Mouse (Mus musculus) lung, postnatal 0 days (tissue): ENCODE results near the gene Shc3. TPM values are rescaled to one million over a fixed set of nuclear protein-coding genes. Genes with fewer than 3 reads are reported as not detected.

Source experiments
- ATAC-seq: fragments of 200-750 bp; cut with Nextera tagmentation; 2 replicates; pipeline ENCODE4 v1.8.0; 2017; ENCODE audit warnings: moderate library complexity
- DNase-seq: peaks from one replicate; pipeline ENCODE4 v3.0.0-alpha.2; 2016; ENCODE audit warnings: low spot score
- H3K27ac ChIP-seq: fragments of 300-500 bp; sonication (generic); 2 replicates; pipeline ENCODE4 v1.5.1; 2014; ENCODE audit warnings: antibody characterized with exemption, mild to moderate bottlenecking, low read length, mixed read lengths
- H3K27me3 ChIP-seq: fragments of 300-500 bp; sonication (generic); replicated peaks from 2 replicates; pipeline ENCODE4 v1.6.1; 2014; ENCODE audit warnings: low read length, mixed read lengths; ENCODE audit not compliant: insufficient read depth
- H3K36me3 ChIP-seq: fragments of 300-500 bp; sonication (generic); 2 replicates; pipeline ENCODE4 v1.6.1; 2014; ENCODE audit warnings: low read length, mixed read lengths; ENCODE audit not compliant: insufficient read depth
- H3K4me1 ChIP-seq: fragments of 300-500 bp; sonication (generic); 2 replicates; pipeline ENCODE4 v1.6.1; 2014; ENCODE audit warnings: antibody characterized with exemption, low read depth, low read length, mixed read lengths; ENCODE audit not compliant: insufficient read depth
- H3K4me2 ChIP-seq: fragments of 300-500 bp; sonication (generic); replicated peaks from 2 replicates; pipeline ENCODE4 v1.6.1; 2014; ENCODE audit warnings: low read depth, mild to moderate bottlenecking, low read length, moderate library complexity, mixed read lengths
- H3K4me3 ChIP-seq: fragments of 300-500 bp; sonication (generic); 2 replicates; pipeline ENCODE4 v1.5.1; 2014; ENCODE audit warnings: low read depth, low read length
- H3K9ac ChIP-seq: fragments of 300-500 bp; sonication (generic); replicated peaks from 2 replicates; pipeline ENCODE4 v1.6.1; 2014; ENCODE audit warnings: low read depth, mild to moderate bottlenecking
- H3K9me3 ChIP-seq: fragments of 300-500 bp; sonication (generic); 2 replicates; pipeline ENCODE4 v1.6.1; 2016; ENCODE audit warnings: low read length, mixed read lengths
- CTCF ChIP-seq: IDR thresholded peaks from 2 replicates; pipeline ENCODE4 v1.5.1; 2016; ENCODE audit warnings: antibody characterized with exemption, mild to moderate bottlenecking
- EP300 ChIP-seq: IDR thresholded peaks from 2 replicates; pipeline ENCODE4 v1.6.1; 2016; ENCODE audit warnings: antibody characterized with exemption, mild to moderate bottlenecking, control low read depth
- WGBS: fragments of 180-500 bp; shearing (Covaris S2); extraction: QIAGEN DNeasy Blood & Tissue Kit; methylation state at CpG from one replicate; pipeline ENCODE4 v1.1.7; 2014; 5-methylcytosine and 5-hydroxymethylcytosine counted together
- polyA plus RNA-seq: library from polyadenylated mRNA; unstranded; fragments of >200 nt; fragmentation: Nextera tagmentation; extraction: Ambion mirVana; gene quantifications from 2 replicates; pipeline ENCODE4 v1.2.1, GENCODE M21; 2015

Shc3 gene
- polyA plus RNA-seq, 1 experiment from 2014 or later: 0.12 TPM

DNA sequence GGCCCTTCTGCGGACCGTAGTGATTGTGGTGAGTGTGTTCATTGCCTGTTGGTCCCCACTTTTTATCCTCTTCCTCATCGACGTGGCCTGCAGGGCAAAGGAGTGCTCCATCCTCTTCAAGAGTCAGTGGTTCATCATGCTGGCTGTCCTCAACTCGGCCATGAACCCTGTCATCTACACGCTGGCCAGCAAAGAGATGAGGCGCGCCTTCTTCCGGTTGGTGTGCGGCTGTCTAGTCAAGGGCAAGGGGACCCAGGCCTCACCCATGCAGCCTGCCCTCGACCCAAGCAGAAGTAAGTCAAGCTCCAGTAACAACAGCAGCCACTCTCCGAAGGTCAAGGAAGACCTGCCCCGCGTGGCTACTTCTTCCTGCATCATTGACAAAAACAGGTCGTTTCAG lies 149.7 kb downstream of the Shc3 start:
- Histone ChIP-seq H3K9me3 (no peaks in the 10 kb centered on the region), H3K4me3 (no peak overlapping the region), H3K4me2 (no peak overlapping the region), H3K9ac (no peak overlapping the region), H3K27me3 (no peaks in the 10 kb centered on the region), H3K4me1 (peaks cover 3% of the 10 kb centered on the region; the same call in 1 of the 2 replicates), H3K36me3 (peaks cover 6% of the 10 kb centered on the region), H3K27ac (no peak overlapping the region)
- ATAC-seq (no peak), DNase-seq (no peak)
- no peak for TF ChIP-seq CTCF
- 88% methylated on average over 15 of the region's 15 CpGs for WGBS

DNA sequence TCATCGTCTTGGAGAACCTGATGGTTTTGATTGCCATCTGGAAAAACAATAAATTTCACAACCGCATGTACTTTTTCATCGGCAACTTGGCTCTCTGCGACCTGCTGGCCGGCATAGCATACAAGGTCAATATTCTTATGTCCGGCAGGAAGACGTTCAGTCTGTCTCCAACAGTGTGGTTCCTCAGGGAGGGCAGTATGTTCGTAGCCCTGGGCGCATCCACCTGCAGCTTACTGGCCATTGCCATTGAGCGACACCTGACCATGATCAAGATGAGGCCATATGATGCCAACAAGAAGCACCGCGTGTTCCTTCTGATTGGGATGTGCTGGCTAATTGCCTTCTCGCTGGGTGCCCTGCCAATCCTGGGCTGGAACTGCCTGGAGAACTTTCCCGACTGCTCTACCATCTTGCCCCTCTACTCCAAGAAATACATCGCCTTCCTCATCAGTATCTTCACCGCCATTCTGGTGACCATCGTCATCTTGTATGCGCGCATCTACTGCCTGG lies 150.2 kb downstream of the Shc3 start:
- ATAC-seq: no peak
- no peak for DNase-seq
- WGBS: 73% methylated on average over 19 of the region's 19 CpGs
- H3K9me3 ChIP-seq: no peaks in the 10 kb centered on the region
- TF ChIP-seq EP300: no peak
- no peak for TF ChIP-seq CTCF
- H3K9ac ChIP-seq: no peak overlapping the region
- H3K36me3 ChIP-seq: peaks cover 6% of the 10 kb centered on the region
- no peak overlapping the region for H3K27ac ChIP-seq
- H3K27me3 ChIP-seq: no peaks in the 10 kb centered on the region
- H3K4me3 ChIP-seq: no peak overlapping the region
- H3K4me1 ChIP-seq: peaks cover 3% of the 10 kb centered on the region; the same call in 1 of the 2 replicates
- peak overlapping the region; percentile 0; the same call in 1 of the 2 replicates for H3K4me2 ChIP-seq

DNA sequence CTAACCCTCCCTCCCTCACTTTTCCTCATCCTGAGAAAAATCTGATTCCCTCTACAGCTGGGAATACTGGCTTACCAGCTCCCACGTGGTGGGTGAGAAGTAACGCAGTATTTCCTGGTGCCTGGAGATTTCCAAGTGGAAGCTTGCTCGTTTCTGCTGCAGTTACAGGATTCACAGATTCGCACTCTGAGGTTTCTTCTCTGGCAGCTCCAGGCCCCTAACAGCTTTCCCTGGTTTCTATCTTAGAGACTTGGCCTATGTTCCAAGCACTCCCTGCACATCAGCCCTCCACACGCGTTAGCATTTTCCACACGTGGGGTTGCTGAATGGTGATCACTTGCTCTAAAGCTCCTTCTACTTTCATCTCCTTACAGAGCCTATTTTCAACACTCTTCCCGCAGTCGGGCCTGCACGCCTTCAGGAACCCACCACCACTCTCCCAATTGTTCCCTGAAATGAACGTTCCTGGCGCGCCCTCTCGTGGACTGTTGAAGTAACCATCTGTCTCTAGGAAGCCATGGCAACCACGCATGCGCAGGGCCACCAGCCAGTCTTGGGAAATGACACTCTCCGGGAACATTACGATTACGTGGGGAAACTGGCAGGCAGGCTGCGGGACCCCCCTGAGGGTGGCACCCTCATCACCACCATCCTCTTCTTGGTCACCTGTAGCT lies 150.8 kb downstream of the Shc3 start:
- peak overlapping the region; percentile 0; the same call in 1 of the 2 replicates for H3K4me2 ChIP-seq
- WGBS: 4% methylated on average over 20 of the region's 20 CpGs
- H3K9me3 ChIP-seq: no peaks in the 10 kb centered on the region
- peak; percentile 75 for ATAC-seq
- TF ChIP-seq CTCF (peak; percentile 98), EP300 (no peak)
- H3K4me1 ChIP-seq: peaks cover 3% of the 10 kb centered on the region; the same call in 1 of the 2 replicates
- H3K27me3 ChIP-seq: no peaks in the 10 kb centered on the region
- peak; percentile 95 for DNase-seq
- H3K36me3 ChIP-seq: peaks cover 6% of the 10 kb centered on the region
- no peak overlapping the region for H3K9ac ChIP-seq
- H3K4me3 ChIP-seq: no peak overlapping the region
- H3K27ac ChIP-seq: no peak overlapping the region

GRCm38 (mm10) chr13:51417796-51418195 lies 151.4 kb downstream of the Shc3 start:
- ATAC-seq (no peak), DNase-seq (no peak)
- Histone ChIP-seq H3K4me1 (peaks cover 3% of the 10 kb centered on the region; the same call in 1 of the 2 replicates), H3K36me3 (peaks cover 6% of the 10 kb centered on the region), H3K27me3 (no peaks in the 10 kb centered on the region), H3K9me3 (no peaks in the 10 kb centered on the region), H3K4me2 (no peak overlapping the region), H3K9ac (no peak overlapping the region), H3K4me3 (no peak overlapping the region), H3K27ac (no peak overlapping the region)
- WGBS: 35% methylated on average over 6 of the region's 6 CpGs
- TF ChIP-seq CTCF: no peak
- no peak for TF ChIP-seq EP300

DNA sequence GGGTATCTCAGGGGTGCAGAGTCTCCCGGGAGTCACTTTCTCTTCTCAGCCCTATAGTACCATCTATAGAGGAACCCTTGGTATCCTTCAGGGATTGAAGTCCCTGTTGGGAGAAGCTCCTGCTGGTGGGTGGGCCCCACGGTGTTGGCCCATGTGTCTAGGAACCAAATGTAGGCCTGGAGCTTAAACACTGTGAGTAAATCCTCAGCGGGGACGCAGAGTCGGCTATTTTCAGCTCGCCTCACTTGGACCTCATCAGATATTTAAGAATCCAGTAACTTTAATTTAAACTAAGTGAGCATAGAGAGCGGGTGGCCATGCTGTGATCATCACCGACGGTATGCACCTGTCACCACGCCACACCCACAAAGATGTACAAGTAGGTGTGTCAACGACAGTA lies 152.5 kb downstream of the Shc3 start:
- no peak overlapping the region for H3K9ac ChIP-seq
- DNase-seq (no peak), ATAC-seq (no peak)
- no peaks in the 10 kb centered on the region for H3K27me3 ChIP-seq
- H3K4me2 ChIP-seq: no peak overlapping the region
- no peaks in the 10 kb centered on the region for H3K9me3 ChIP-seq
- H3K4me3 ChIP-seq: no peak overlapping the region
- peaks cover 6% of the 10 kb centered on the region for H3K36me3 ChIP-seq
- TF ChIP-seq EP300 (no peak), CTCF (no peak)
- H3K4me1 ChIP-seq: peaks cover 3% of the 10 kb centered on the region; the same call in 1 of the 2 replicates
- WGBS: 68% methylated on average over 11 of the region's 11 CpGs
- H3K27ac ChIP-seq: no peak overlapping the region

- no peak for DNase-seq
- Histone ChIP-seq H3K4me3 (no peak overlapping the region), H3K4me1 (no peaks in the 10 kb centered on the region; the same call in 1 of the 2 replicates), H3K4me2 (no peak overlapping the region), H3K9ac (no peak overlapping the region), H3K27me3 (no peaks in the 10 kb centered on the region), H3K27ac (no peak overlapping the region), H3K9me3 (no peaks in the 10 kb centered on the region), H3K36me3 (peaks cover 6% of the 10 kb centered on the region)
- 36% methylated on average over 3 of the region's 3 CpGs for WGBS
- no peak for ATAC-seq
- TF ChIP-seq EP300: no peak
- peak; percentile 65 for TF ChIP-seq CTCF
Measured at GRCm38 (mm10) chr13:51413461-51413860, 155.8 kb downstream of the Shc3 start.
